Mouse (Mus musculus) urinary bladder, postnatal 36 days (tissue): ENCODE measurements around the gene Abi3bp.

Source experiments
- DNase-seq, 2 experiments: peaks; one replicate each; pipeline ENCODE4 v3.0.0; 2022; ENCODE audit warnings: low spot score in 2 of 2, mixed read lengths in 1 of 2

The Abi3bp gene

GRCm38 (mm10) chr16:56477677-56478574 lies at the start of gene Abi3bp:
TSS of gene Abi3bp (plus strand) at chr16:56477878.
- peak; percentile 41 to 53 for DNase-seq

GRCm38 (mm10) chr16:56435293-56436185 lies 42.1 kb upstream of the Abi3bp start:
- DNase-seq, result no peak

GRCm38 (mm10) chr16:56440243-56440642 lies 37.4 kb upstream of the Abi3bp start:
- DNase-seq, result no peak

GRCm38 (mm10) chr16:56441113-56441512 lies 36.6 kb upstream of the Abi3bp start:
- no peak for DNase-seq

GRCm38 (mm10) chr16:56441658-56442344 lies 35.9 kb upstream of the Abi3bp start:
- no peak for DNase-seq

- DNase-seq, result no peak
Measured at GRCm38 (mm10) chr16:56451482-56451881, 26.2 kb upstream of the Abi3bp start.

GRCm38 (mm10) chr16:56451923-56452322 lies 25.8 kb upstream of the Abi3bp start:
- DNase-seq, result no peak

GRCm38 (mm10) chr16:56458052-56458754 lies 19.5 kb upstream of the Abi3bp start:
- DNase-seq, result no peak

GRCm38 (mm10) chr16:56473160-56473559 lies 4.5 kb upstream of the Abi3bp start:
- no peak for DNase-seq

- DNase-seq, result no peak
Measured at GRCm38 (mm10) chr16:56475676-56476075, 2.0 kb upstream of the Abi3bp start.

GRCm38 (mm10) chr16:56478575-56479191 lies 1.0 kb downstream of the Abi3bp start:
- DNase-seq, result no peak

- DNase-seq, result no peak
Measured at GRCm38 (mm10) chr16:56483466-56483865, 5.8 kb downstream of the Abi3bp start.

GRCm38 (mm10) chr16:56486461-56486860 lies 8.8 kb downstream of the Abi3bp start:
- peak in 1 of 2 experiments; percentile 48 for DNase-seq

GRCm38 (mm10) chr16:56490861-56491260 lies 13.2 kb downstream of the Abi3bp start:
- no peak for DNase-seq

GRCm38 (mm10) chr16:56495266-56495665 lies 17.6 kb downstream of the Abi3bp start:
- no peak for DNase-seq

- no peak for DNase-seq
Measured at GRCm38 (mm10) chr16:56496743-56497142, 19.1 kb downstream of the Abi3bp start.

- no peak for DNase-seq
Measured at GRCm38 (mm10) chr16:56498680-56499079, 21.0 kb downstream of the Abi3bp start.

- no peak for DNase-seq
Measured at GRCm38 (mm10) chr16:56500441-56500840, 22.8 kb downstream of the Abi3bp start.

GRCm38 (mm10) chr16:56501101-56501500 lies 23.4 kb downstream of the Abi3bp start:
- DNase-seq, result no peak

- DNase-seq, result peak in 1 of 2 experiments; percentile 36
Measured at GRCm38 (mm10) chr16:56501513-56501912, 23.8 kb downstream of the Abi3bp start.

- DNase-seq, result no peak
Measured at GRCm38 (mm10) chr16:56502134-56502533, 24.5 kb downstream of the Abi3bp start.
